Mouse (Mus musculus): ENCODE results near the gene Cacna1g. TPM values are rescaled to one million over a fixed set of nuclear protein-coding genes. Genes with fewer than 3 reads are reported as not detected.

The Cacna1g gene
- 208 and 236 TPM in 2 replicates for total RNA-seq (2015; ENCODE audit: low replicate concordance)
- 142 TPM in 2 replicates for total RNA-seq (2017; ENCODE audit: low replicate concordance)

- peak; percentile 88 for ATAC-seq (replicated peaks; ENCODE audit: low FRiP score, poor library complexity, severe bottlenecking)
Measured at GRCm38 (mm10) chr11:94473707-94474543, at the start of gene Cacna1g. TSS of gene Cacna1g (minus strand) at chr11:94474198.

- ATAC-seq (replicated peaks; ENCODE audit: low FRiP score, poor library complexity, severe bottlenecking) = no peak
Measured at GRCm38 (mm10) chr11:94521219-94521843, 47.3 kb upstream of the Cacna1g start, which contains the start of gene Mycbpap. TSS of gene Mycbpap (minus strand) at chr11:94521742.

DNA sequence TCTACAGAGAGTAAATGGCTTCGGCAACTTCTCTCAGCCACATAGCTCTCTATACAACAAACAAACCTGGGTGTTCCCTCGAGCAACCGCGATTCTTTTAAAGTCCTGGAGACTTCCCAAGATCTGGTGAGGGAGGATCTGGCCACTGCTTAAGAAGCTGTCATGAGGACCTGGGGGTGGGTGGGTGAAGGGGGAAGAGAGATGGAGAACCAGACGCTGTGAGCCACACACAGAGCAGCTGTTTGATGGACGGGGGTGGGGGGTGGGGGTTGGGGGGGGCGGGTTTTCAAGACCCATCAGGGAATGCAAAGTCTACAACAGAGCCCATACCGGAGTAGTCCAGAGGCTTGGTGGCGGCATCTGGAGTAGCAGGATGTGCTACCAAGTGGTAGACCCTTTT is 39.5 kb upstream of the Cacna1g start:
- no peak for ATAC-seq (replicated peaks; ENCODE audit: low FRiP score, poor library complexity, severe bottlenecking)

DNA sequence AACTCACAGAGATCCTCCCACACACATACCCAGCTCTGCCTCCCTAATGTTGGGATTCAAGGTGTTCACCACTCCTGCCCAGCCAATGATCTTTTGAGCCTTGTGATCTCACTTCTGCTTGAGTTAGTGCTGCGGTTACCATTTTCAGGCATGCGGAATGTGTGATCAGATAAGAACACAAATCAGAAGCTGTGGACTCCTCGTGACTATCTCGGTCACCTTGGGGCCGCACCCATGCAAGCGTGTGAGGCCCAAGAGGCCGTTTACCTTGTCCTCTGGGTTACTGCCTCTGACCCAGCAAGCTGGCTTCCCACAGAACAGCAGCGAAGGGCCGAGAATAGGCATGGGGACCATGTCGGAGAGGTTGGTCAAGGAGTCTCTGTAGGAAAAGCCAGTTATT is 35.0 kb upstream of the Cacna1g start:
- no peak for ATAC-seq (replicated peaks; ENCODE audit: low FRiP score, poor library complexity, severe bottlenecking)

GRCm38 (mm10) chr11:94501482-94501881 is 27.5 kb upstream of the Cacna1g start:
- no peak for ATAC-seq (replicated peaks; ENCODE audit: low FRiP score, poor library complexity, severe bottlenecking)

DNA sequence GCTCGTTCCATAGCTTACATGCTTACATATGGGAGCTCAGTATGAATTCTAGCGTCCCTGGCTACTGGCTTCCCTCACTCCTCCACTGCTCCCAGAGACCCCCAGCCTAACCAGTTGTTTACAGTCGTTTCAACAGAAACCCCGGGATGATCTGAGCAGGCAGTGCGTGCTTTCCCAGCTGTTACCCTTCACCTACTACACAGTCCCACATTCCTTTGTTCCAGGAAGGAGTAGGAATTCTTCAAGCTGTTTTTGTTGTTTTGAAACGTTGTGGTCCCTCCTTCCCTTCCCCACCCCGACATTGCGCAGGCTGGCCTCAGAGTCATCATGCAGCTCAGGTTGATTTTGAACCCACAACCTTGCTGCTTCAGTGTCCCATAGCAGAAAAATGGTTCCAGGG is 26.4 kb upstream of the Cacna1g start:
- no peak for ATAC-seq (replicated peaks; ENCODE audit: low FRiP score, poor library complexity, severe bottlenecking)

DNA sequence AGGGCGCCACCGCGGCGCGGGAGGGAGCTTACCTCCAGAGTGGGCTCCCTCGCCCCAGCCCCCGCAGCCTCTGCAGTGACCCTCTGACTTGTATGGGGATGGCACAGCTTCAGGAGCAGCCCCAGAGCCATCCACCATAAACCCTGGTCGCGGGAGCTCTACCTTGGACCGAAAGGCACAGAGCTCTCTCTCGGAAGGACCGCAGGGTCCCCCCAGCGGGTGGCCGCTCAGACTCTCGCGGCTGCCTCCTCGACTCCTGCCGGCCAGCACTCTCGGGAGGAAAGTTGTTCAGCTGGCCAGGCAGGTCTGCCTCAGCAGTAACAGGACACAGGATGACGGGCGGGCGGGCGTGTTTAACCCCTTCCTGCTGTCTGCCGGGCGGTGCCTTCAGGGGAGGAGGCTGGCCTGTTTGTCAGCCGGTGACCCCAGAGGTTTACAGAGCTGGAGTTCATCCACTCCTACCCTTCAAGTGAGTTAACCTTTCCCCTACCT is 25.7 kb upstream of the Cacna1g start, which contains the start of gene Epn3:
Gene Epn3 (minus strand): TSS at position 314 of the 492 bp plus-strand sequence.
- 0 out of 2 replicates have a peak, but pooled peaks have one; percentile 20 for ATAC-seq (replicated peaks; ENCODE audit: low FRiP score, poor library complexity, severe bottlenecking)

DNA sequence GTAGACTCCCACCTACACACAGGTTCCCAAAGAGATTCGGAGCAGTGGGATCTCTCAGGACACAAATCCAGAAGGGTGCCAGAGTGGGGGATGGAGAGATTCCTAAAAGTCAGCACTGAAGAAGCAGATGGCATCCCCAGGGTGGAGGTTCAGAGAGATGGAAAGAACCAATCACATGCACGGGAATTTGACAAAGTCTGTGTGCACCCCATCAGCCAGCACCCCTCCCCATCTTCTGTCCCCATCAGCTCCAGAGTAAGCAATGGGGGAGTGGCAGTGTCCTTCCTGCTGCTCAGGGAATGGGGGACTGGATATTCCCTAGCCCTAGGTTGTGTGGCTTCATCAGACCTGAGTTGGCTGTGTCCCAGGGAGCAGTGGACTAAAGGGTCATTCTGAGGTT is 25.0 kb upstream of the Cacna1g start:
- ATAC-seq (replicated peaks; ENCODE audit: low FRiP score, poor library complexity, severe bottlenecking) = no peak

- no peak for ATAC-seq (replicated peaks; ENCODE audit: low FRiP score, poor library complexity, severe bottlenecking)
Measured at GRCm38 (mm10) chr11:94498093-94498996, 24.3 kb upstream of the Cacna1g start.

DNA sequence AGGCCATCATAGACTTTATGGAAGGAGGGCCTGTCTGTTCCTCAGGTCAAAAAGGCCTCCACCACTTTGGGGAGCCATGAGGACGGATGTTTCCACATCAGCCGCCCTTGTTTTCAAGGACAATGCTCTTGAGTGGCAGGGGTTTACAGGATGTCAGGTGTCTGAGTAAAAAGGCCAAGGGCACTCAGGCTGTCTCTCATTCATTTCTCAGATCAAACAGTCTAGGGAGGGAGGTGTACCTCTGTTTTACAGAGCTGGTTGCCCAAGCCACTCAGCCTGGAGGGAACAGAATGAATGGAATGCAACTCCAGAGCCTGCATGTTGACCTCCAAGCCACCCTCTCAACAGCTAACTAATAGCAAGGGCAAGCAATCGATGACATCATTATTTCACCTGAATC is 21.4 kb upstream of the Cacna1g start:
- ATAC-seq (replicated peaks; ENCODE audit: low FRiP score, poor library complexity, severe bottlenecking) = no peak

DNA sequence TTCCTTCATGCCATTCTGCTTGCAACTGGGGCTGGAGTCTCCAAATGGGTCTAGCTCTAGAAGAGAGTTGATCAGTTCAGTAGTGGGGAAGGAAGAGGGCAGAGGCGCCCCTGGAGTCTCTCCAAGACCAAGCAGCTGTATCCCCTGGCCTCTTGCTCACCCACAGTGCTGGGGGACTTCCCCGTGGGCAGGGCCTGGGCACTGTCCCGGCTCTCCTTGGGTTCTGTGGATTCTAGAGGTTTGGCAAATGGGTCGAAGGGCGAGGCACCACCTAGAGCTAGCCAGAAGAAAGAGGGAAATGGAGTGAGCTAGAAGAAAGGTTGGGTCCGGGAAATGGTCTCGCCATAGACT is 17.7 kb upstream of the Cacna1g start:
- ATAC-seq (replicated peaks; ENCODE audit: low FRiP score, poor library complexity, severe bottlenecking) = no peak

DNA sequence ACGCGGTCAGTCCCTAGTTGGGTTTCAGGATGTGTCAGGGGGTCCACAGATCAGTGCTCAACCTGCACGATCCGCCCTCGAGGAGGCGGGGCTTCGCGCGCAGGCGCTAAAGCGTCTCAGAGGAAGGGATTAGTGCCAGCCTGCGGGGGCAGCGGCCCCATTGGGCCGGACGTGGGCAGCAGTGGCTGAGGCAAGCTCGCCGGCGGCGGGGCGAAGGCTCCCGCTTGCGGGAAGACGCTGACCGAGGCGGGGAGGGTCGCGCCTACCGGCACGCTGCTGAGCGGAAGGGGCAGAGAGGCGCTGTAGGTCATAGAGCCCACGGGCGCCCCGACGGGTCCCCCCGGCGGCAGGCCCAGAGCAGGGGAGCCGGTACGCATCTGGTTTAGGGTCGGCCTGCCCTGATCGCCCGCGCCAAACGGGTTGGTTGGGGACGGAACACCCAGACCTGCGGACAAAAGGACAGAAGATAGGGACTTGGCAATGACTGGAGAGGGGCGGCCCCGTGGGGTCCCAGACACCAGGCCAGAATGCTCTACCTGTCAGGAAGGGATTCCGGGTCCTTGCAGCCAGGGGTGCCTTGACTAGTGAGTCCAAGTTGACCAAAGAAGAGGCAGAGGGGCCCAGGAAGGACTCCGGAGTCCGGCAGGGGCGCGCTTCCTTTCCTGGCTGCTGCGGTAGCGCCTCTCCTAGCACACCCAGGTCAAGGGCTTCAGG is 17.2 kb upstream of the Cacna1g start:
- no peak for ATAC-seq (replicated peaks; ENCODE audit: low FRiP score, poor library complexity, severe bottlenecking)

- ATAC-seq (replicated peaks; ENCODE audit: low FRiP score, poor library complexity, severe bottlenecking) = no peak
Measured at GRCm38 (mm10) chr11:94489745-94490144, 15.7 kb upstream of the Cacna1g start.

GRCm38 (mm10) chr11:94488767-94489533 is 15.0 kb upstream of the Cacna1g start:
- ATAC-seq (replicated peaks; ENCODE audit: low FRiP score, poor library complexity, severe bottlenecking) = no peak

GRCm38 (mm10) chr11:94486001-94486400 is 12.0 kb upstream of the Cacna1g start, which contains the start of gene Spata20:
TSS of gene Spata20 (minus strand) at chr11:94486179.
- peak; percentile 77 for ATAC-seq (replicated peaks; ENCODE audit: low FRiP score, poor library complexity, severe bottlenecking)

DNA sequence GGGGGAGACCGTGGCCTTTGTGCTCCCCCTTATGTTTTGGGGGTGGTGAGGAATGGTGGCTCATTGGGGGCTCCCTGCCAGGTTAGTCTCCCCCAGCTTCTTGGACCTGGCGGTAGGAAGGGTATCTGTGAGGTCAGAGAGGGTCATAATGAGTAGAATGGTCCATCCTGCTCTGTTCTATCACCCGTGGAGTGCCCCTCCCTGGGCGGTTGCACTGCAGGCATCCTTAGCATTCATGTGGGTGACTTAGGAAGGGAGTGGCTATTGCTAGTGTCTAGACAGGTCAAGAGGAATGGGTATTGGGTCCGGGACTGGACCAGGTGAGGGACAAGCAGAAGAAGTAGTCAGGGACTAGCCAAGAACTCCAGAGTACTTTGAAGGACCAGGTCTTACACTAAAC is 11.2 kb upstream of the Cacna1g start:
- no peak for ATAC-seq (replicated peaks; ENCODE audit: low FRiP score, poor library complexity, severe bottlenecking)

DNA sequence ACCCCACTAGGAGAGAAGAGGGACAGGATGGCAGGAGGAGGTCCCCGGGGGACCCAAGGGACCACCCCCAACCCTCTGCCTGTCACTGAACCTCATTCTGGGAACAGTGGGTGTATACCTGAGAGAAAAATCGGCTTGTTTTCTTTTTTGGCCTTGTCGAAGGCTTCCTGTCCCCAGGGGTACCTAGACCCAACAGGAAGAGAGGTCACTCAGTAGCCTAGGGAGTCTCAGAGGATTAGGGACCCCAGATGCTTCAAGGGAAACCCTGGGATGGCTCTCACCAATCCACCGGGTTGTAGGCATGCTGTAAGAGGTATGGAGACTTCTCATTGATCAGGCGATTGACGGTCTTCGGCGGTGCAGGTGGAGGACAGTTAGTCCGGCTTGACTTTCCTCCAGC is 10.6 kb upstream of the Cacna1g start:
- ATAC-seq (replicated peaks; ENCODE audit: low FRiP score, poor library complexity, severe bottlenecking) = no peak

- ATAC-seq (replicated peaks; ENCODE audit: low FRiP score, poor library complexity, severe bottlenecking) = no peak
Measured at GRCm38 (mm10) chr11:94483921-94484320, 9.9 kb upstream of the Cacna1g start.

- no peak for ATAC-seq (replicated peaks; ENCODE audit: low FRiP score, poor library complexity, severe bottlenecking)
Measured at GRCm38 (mm10) chr11:94483436-94483835, 9.4 kb upstream of the Cacna1g start.

All from erythroid progenitor cell, adult 5-6 weeks (primary cell).